Mouse (Mus musculus): Measurements from ENCODE around the gene Lrrc4.

GRCm38 (mm10) chr6:28800976-28801375 lies 30.6 kb downstream of the Lrrc4 start:
- TF ChIP-seq CTCF (IDR thresholded peaks at IDR 0.05; ENCODE audit: extremely low read depth, insufficient read length, insufficient replicate concordance, low read depth, low read length) (no peak), POLR2A (IDR thresholded peaks at IDR 0.05; ENCODE audit: low read depth, low read length) (no peak)

Data from small intestine, adult 2 months (tissue).